ENCODE assay signal across 9 mouse cellular contexts in genomic region chrX:61709302-61710033, GRCm38 (mm10). TPM values are rescaled to one million over a fixed set of nuclear protein-coding genes. Genes with fewer than 3 reads are reported as not detected.
DNase-seq lines count a peak whose midpoint lies in the region; ATAC-seq and TF ChIP-seq lines count a peak whose summit lies in the region.
"Had no signal": no experiment of that assay in that cellular context is flagged by ENCODE, and none has a peak within 500 bp of the region (broad histone marks: within the 10 kb centered on the region; RNA-seq: fewer than 3 reads in every experiment).

TSS of gene Ldoc1 (plus strand) at chrX:61709497.

- no peaks in the 10 kb centered on the region for H3K27me3 ChIP-seq in hindbrain, postnatal 0 days (ENCODE audit: insufficient read depth, low read length)
- no peaks in the 10 kb centered on the region for H3K27me3 ChIP-seq in neural tube, embryonic 15.5 days (replicated peaks)

- H3K4me1 ChIP-seq in hindbrain, postnatal 0 days (ENCODE audit: insufficient read depth, low read length): no peaks in the 10 kb centered on the region
- H3K4me1 ChIP-seq in neural tube, embryonic 15.5 days: no peaks in the 10 kb centered on the region

- WGBS in hindbrain, postnatal 0 days: 48% methylated on average over 34 of the region's 34 CpGs
- WGBS in neural tube, embryonic 15.5 days: 35% methylated on average over 34 of the region's 34 CpGs

- no peak within 1 kb of the TSS for H3K9ac ChIP-seq in hindbrain, postnatal 0 days (replicated peaks; ENCODE audit: low read length)
- H3K9ac ChIP-seq in neural tube, embryonic 15.5 days (replicated peaks): 0 out of 2 replicates have a peak within 1 kb of the TSS, but pooled peaks have one; percentile 10
- H3K9ac ChIP-seq: liver, embryonic 14.5 days had no signal

- H3K27ac ChIP-seq in left cerebral cortex, adult 2 months: no peak within 1 kb of the TSS
- H3K27ac ChIP-seq in hindbrain, postnatal 0 days: no peak within 1 kb of the TSS
- no peak within 1 kb of the TSS for H3K27ac ChIP-seq in neural tube, embryonic 15.5 days (replicated peaks)
- H3K27ac ChIP-seq: liver, embryonic 14.5 days had no signal

- peak within 1 kb of the TSS; percentile 37 for H3K4me3 ChIP-seq in left cerebral cortex, adult 2 months
- peak within 1 kb of the TSS; percentile 29 for H3K4me3 ChIP-seq in hindbrain, postnatal 0 days (ENCODE audit: low read length)
- H3K4me3 ChIP-seq in neural tube, embryonic 15.5 days (replicated peaks): peak within 1 kb of the TSS; percentile 35

- TF ChIP-seq CTCF in left cerebral cortex, adult 2 months (IDR thresholded peaks at IDR 0.05): no peak
- TF ChIP-seq CTCF in hindbrain, postnatal 0 days (IDR thresholded peaks at IDR 0.05; ENCODE audit: low read depth): no peak

- H3K4me2 ChIP-seq in hindbrain, postnatal 0 days (ENCODE audit: low read depth, low read length): peak within 1 kb of the TSS; percentile 56
- H3K4me2 ChIP-seq in neural tube, embryonic 15.5 days: peak within 1 kb of the TSS; percentile 62

- H3K36me3 ChIP-seq in hindbrain, postnatal 0 days (ENCODE audit: insufficient read depth, low read length): no peaks in the 10 kb centered on the region
- no peaks in the 10 kb centered on the region for H3K36me3 ChIP-seq in neural tube, embryonic 15.5 days

- intact Hi-C loops in left cerebral cortex, adult 2 months (cut with DNase I): no loop called here
- intact Hi-C loops in left cerebral cortex, postnatal 14 days (cut with DNase I): no loop called here
- intact Hi-C loops in gastrocnemius, postnatal 14 days (cut with DNase I; ENCODE audit: low total_unique reads): no loop called here

- no peak for DNase-seq in left cerebral cortex, adult 2 months (ENCODE audit: extremely low spot score in 1 of 2, low spot score in 2 of 2)
- no peak for DNase-seq in left cerebral cortex, postnatal 14 days (ENCODE audit: low spot score in 2 of 2)
- DNase-seq in cerebellum, postnatal 25 days: peak; percentile 68 to 81
- DNase-seq in hindbrain, postnatal 0 days (ENCODE audit: low spot score): peak; percentile 1
- no peak for DNase-seq in gastrocnemius, adult 18-20 months (ENCODE audit: low spot score)
- DNase-seq in gastrocnemius, postnatal 14 days: no peak

- ATAC-seq in hindbrain, postnatal 0 days: peak; percentile 45
- peak; percentile 63 for ATAC-seq in neural tube, embryonic 15.5 days (ENCODE audit: low FRiP score)
- no peak for ATAC-seq in granulocyte monocyte progenitor cell, adult 5-6 weeks (replicated peaks; ENCODE audit: poor library complexity, severe bottlenecking)

- H3K9me3 ChIP-seq in hindbrain, postnatal 0 days (ENCODE audit: low read length): peaks cover 3% of the 10 kb centered on the region; the same call in 1 of the 2 replicates
- no peaks in the 10 kb centered on the region for H3K9me3 ChIP-seq in neural tube, embryonic 15.5 days (replicated peaks)

RNA-seq across cellular contexts. Expression of gene Ldoc1, which starts in this region (rescaled TPM):
- 1 to 10 TPM; 1.2 to 2.1 TPM for total RNA-seq in left cerebral cortex, adult 2 months (2021)
- 1 to 10 TPM; 1.7 to 2.0 TPM for total RNA-seq in left cerebral cortex, postnatal 14 days (2021)
- total RNA-seq in hindbrain, postnatal 0 days (2014; rRNA removed): 5.8 and 7.7 TPM in 2 replicates
- 11.8 and 12.2 TPM in 2 replicates for polyA plus RNA-seq in hindbrain, postnatal 0 days (2015; fragmentation: Nextera tagmentation; extraction: Ambion mirVana)
- polyA plus RNA-seq in neural tube, embryonic 15.5 days (2015; fragmentation: Nextera tagmentation; extraction: Ambion mirVana): 9.1 and 12.5 TPM in 2 replicates
- total RNA-seq in granulocyte monocyte progenitor cell, adult 5-6 weeks (2014; fragmentation: Nextera tagmentation): not detected in 2 replicates
- total RNA-seq in granulocyte monocyte progenitor cell, adult 5-6 weeks (2017): not detected in 2 replicates
- total RNA-seq in gastrocnemius, adult 18-20 months (2021): not detected
- total RNA-seq in gastrocnemius, postnatal 14 days (2021): not detected

Comparison
In these comparisons a context has a peak if more than half of its experiments do, and no peak if none do; other contexts are left out.
1. DNase-seq: peak in cerebellum, postnatal 25 days (2 of 2) and hindbrain, postnatal 0 days (single experiment); none in left cerebral cortex, adult 2 months (0 of 2), left cerebral cortex, postnatal 14 days (0 of 2), gastrocnemius, adult 18-20 months (single experiment) and gastrocnemius, postnatal 14 days (single experiment).
2. Peak in every context shown above with its lines, with median percentiles within 50 percentile points of each other: H3K4me3 ChIP-seq.